Mouse (Mus musculus): ENCODE data around the gene Gbp3.

GRCm38 (mm10) chr3:142529597-142529996 is 30.2 kb upstream of the Gbp3 start:
- TF ChIP-seq CTCF (conservative IDR thresholded peaks at IDR 0.05; ENCODE audit: low read length), result no peak
- TF ChIP-seq POU5F1 (IDR thresholded peaks at IDR 0.05; ENCODE audit: borderline replicate concordance, low read length), result no peak
